Mouse (Mus musculus): ENCODE measurements around the gene Dnajb14.
"Not testable (repeated sequence)": the region's sequence is repeated elsewhere in the genome, so short reads cannot be mapped to it uniquely, and the experiment has no call there.

Gene Dnajb14

DNA sequence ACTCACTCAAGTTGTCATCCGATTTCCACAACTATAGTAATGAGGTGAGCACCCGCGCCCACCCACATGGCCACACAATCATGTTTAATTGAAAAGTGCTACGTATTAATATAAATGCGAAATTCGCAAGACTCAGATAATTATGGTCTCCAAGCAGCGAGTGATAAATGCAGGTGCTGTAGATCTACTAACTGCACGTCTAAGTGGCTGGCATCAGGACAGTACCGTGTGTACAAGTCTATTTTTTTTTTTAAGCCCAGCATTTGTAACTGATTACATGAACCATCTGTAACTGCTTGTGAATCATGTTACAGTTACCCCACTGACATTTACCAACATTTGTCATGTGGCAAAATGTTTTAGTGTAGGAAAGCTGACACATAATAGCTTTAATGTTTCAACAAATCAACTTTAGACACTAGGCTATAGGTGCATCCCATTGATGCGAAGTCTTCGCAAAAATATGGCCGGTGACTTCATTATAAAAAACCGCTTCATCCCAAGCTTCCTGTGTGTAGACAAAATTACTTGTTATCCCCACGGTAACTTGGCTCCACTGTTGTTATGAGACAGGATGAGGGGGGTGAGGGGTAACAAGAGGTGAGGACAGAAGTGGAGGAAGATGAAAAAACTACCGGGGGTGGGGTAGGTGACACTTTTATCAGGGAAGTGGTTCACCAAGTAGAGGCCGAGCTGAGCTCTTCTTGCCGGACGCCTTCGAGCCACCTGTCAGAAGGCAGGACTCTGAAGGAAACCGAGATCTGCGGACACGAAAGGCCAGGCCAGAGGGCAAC lies 3.9 kb upstream of the Dnajb14 start:
- DNase-seq (ENCODE audit: low spot score in 2 of 2), result no peak

DNA sequence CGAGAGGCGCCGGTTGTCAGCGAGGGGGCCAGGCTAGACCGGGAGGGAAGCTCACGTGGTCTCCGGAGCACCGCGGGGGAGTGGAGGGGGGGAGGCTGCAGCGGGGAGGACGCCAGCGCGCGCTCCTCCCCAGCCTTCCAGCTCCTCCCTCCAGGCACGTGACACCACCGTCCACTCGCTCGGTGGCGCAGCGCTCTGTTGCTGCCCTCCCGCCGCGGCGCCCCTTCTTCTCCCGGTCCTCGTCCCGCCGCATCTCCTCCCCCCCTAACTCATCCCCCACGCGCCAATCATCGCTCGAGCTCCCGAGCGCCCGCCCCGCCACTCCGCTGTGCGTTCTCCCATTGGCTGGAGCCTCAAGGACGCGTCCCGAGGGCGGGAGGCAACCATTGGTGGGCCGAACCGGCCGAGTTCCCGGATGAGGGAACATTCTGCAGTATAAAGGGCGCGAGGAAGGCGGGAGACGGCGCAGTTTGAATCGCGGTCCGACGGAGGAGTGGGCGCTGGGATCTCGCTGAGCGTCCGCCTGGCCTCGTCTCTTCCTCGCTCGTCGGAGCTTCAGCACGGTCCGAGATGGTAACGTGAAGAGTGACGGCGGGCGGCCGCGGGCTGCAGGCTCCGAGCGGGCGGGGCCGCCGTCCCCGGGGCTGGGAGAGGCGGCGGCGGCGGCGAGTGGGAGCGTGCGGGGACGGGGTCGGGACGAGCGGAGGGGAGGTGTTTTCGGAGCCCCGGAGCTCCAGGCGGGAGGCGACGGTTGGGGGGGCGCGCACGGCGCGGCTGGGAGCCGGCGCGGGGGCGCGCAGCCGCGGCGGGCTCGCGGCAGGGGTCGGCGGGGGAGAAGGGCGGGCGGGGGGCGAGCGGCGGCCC lies 3.1 kb upstream of the Dnajb14 start, which contains the start of gene H2afz:
TSS of gene H2afz (plus strand) at position 364 of the 864 bp plus-strand sequence.
- peak; percentile 99 for DNase-seq (ENCODE audit: low spot score in 2 of 2)

DNA sequence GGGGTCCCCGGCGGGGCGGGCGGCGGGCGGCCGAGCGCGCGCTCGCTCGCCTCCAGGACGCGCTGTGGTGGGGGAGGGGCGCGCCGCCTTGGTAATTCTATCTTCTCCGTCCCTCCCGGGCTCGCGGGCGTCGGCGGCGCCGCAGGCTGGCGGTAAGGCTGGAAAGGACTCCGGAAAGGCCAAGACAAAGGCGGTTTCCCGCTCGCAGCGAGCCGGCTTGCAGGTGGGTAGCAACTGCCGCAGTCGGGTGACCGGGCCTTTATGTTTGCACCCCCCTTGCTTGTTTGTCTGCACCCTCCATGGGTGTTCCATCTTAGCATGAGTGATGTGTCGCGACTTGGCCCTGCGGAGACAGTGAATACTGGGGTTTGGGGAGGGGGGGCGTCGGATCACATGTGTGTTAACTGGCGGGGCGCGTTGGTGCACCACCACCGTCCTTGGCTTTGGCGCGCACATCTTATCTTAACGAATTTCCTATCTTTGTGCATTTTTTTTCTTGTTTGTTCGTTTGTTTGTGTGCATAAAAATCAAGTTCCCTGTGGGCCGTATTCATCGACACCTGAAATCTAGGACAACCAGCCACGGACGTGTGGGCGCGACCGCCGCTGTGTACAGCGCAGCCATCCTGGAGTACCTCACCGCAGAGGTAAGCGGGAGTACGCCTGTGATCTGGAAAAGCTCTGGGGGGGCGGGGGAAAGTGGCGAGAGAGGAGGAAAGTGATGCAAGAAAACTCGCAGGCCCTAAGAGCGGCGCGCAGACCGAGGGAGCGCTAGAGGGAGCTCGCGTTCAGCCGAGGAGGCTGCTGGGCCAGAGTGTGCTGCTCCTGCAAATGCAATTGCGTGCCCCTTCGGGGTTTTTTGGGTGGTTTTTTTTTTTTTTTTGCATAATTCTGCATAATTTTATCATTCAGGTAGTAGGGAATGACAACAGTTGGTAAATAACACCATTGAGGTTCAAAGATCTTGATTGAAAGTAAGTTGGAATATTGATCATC lies 2.2 kb upstream of the Dnajb14 start:
- DNase-seq (ENCODE audit: low spot score in 2 of 2), result peak; percentile 80 to 87

DNA sequence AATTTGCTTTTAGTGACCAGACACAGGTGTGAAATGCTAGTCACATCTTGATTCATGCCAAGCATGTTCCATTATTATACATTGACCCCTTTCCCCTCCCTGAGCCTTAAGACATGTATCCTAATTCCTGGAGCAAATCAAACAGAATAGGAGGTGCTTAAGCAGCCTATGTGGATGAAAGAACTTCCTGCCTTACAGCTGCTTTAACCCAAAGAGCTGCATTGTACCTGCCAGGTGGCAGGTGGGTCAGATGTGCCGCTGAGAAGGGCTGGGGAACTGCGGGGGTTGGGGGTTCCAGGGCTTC lies 390 bp upstream of the Dnajb14 start:
- no peak for DNase-seq (ENCODE audit: low spot score in 2 of 2)

DNA sequence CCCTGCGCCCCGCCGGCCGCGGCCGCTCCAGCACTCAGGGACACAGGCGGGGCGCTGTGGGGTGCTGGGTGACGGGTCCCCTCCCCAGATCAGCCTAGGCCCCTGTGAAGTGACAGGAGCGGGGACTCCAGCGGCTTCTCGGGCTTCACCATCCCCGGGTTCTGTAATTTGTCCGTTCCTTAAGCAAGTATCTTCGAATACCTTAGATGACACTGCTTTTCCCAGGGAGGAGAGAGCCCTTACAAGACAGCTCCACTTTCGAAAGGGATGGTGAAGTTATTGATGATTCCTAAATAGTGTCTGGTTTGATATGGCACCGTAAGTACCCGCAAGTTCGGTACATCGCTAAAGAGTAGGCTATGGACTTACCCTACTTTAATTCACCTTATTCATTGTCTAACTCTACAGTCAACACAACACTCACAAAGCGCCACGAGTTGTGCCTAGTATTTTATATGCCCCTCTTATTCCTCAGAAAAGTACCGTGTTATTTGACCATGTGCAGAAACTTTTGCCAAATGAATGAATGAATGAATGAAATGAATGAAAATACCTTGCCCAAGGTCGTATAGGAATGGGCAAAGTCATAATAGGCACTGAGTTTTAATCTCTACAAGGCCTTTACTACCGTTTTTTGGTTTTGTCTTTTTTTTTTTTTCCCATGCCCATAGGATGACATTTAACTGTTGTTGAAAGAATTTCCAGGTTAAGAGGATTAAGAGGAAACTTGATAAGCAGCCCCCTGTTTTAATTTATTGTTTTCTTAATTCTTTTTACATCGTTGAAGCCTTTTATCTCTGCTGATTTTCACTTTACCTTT lies 829 bp downstream of the Dnajb14 start:
- DNase-seq (ENCODE audit: low spot score in 2 of 2), result no peak

DNA sequence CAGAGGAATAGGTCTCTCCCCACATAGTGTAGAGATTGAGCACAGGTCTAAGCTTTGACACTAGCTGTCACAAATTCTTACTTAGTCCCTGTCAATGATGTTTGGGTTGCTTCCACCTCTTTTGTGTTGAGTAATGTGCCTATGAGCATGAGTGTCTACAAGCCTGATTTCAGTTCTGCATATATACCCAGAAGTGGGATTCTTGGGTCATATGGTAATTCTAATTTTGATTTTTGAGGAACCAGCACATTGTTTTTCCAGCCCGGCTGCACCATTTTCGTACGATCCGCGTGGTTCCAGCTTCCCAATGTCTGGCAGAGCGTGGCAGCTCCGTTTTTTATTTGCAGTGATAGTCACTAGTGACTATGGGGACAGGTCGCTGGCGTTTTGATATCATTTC lies 1.9 kb downstream of the Dnajb14 start:
- no peak for DNase-seq (ENCODE audit: low spot score in 2 of 2)

DNA sequence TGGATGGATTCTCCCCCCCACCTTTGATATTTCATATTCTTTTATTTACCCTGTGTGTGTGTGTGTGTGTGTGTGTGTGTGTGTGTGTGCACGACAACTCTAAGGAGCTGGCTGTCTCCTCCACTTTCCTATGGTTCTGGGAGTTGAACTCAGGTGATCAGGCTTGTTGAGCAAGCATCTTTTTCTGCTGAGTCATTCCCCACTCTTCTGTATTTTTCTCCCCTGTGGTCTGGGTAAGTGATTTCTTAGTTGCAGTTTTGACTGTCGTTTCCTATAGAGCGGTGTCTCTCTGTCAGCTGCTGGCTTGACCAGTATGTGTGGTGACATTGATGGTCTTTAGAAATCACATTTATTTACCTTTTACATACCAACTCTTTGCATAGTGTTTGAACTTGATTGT lies 11.8 kb downstream of the Dnajb14 start:
- DNase-seq (ENCODE audit: low spot score in 2 of 2), result no peak

DNA sequence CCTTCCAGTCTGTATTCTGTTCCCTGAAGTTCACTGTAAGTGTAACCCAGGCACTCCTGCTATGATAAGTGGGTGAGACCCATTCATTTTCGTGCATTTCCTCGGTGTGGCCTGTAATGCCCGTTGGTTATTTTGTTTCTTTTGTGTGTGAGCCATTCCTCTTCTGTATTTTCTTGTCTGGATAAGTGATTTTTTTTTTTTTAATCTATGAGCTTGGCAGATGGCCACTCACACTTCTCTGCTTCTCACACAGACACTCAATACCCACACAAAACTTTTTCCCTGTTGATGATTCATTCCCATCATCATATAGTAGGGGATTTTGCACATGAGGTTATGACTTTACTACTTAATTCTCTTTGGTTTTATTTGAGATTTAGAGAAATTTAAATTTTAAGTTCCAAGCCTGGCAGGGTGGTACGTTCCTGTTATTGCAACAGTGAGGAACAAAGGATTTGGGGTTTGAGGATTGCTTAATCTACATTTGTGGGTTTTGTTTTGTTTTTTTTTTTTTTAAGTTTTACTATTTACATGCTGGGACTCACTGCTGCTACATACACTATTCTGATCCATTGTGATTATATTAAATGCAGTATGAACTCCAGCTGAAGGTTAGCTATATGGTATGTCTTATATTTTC lies 12.8 kb downstream of the Dnajb14 start:
- DNase-seq (ENCODE audit: low spot score in 2 of 2), result no peak

DNA sequence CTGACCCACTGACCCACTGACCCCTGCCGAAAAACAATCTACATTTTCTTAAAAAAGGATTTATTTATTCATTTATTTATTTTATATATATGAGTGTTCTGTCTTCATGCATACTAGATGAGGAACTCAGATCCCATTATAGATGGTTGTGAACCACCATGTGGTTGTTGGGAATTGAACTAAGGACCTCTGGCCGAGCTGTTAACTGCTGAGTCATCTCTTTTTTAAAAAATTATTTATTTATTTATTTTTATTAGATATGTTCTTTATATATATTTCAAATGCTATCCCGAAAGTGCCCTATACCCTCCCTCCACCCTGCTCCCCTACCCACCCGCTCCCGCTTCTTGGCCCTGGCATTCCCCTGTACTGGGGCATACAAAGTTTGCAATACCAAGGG lies 13.6 kb downstream of the Dnajb14 start:
- no peak for DNase-seq (ENCODE audit: low spot score in 2 of 2)

DNA sequence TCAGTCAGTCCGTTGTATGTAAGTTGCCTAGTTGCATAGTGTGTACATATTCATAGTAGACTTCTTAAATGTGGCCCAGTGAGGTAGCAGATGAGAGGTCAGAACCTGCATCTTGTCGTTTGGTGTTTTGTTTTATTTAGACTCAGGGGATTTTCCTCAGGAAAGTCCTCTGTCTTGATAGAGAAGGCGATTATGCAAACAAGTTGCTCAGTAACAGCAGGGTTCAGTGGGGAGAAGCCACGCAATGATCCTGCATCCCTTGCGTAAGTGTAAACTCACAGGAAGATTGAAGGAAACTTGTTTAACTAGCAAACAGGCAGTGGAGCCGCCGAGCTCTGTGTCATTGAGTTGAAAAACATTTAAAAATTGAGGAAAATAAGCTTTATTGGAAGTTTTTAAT lies 20.5 kb downstream of the Dnajb14 start:
- no peak for DNase-seq (ENCODE audit: low spot score in 2 of 2)

DNA sequence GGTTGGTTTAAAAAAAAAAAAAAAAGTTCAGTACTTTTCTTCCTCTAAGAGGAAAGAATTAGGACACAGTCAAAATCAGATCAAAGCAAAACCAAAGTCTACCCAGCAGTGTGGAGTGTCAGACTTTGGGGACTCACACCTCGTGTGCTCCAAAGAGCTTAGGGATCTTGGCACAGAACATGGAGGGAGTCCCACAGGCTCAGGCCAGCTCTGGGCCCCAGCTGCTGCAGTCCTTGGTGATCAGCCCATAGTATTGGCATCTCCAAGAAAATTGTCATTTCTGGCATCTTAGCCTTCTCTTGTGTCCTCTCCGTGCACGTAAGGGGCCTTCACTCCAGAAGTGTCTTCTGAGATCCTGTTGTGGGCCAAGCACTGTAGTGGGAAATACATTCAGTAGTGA lies 23.6 kb downstream of the Dnajb14 start:
- DNase-seq (ENCODE audit: low spot score in 2 of 2), result no peak

DNA sequence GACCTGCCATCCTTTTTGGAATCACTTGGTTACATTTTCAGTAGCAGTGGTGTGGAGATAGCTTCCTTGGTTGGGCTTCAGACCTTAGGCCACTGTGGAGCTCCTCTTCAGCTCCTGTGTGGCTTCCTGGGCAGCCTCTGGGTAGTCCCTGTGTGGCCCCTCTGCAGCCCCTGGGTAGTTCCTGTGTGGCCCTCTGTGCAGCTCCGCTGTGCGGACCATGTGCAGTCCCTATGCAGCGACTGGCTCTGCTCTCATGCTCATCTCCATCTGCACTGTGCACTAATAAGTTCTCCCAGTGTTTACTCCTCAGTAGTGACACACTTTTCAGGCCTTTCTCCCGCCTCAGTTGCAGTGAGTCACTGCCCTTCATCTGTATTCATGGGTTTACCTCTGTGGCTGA lies 24.6 kb downstream of the Dnajb14 start:
- no peak for DNase-seq (ENCODE audit: low spot score in 2 of 2)

DNA sequence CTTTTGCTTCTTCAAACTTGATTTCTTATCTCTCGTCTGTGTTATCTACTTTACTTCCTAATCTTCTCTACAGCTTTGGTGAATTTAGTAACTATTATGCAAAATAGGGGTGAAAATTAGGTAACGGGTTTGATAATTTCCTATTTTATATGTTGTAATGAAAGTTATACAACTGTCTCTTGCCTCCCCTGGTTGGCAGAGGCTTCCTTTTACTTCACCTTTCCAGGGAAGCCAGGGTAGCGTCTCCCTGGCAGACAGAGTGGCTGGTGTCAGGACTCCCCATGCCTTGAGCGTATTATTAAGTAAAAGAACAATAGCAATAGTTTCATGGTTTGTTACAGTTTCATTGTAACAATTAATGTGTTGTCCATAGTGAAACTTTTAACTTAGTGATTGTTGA lies 26.3 kb downstream of the Dnajb14 start:
- no peak for DNase-seq (ENCODE audit: low spot score in 2 of 2)

DNA sequence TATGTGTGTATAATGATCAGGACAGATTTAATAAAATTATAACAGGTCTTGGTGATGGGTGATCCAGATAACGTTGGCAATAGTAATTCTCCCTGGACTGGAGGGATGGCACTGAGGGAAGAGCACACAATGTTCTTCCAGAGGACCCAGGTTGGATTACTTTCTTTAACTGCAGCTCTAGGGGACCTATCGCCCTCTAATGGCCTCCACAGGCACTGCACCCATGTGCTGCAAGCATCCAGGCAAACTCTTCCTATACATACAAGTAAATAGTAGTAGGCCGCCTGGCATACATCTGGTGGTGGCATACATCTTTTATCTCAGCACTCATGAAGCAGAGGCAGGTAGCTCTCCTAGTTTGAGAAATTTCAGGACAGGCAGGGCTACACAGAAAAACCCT lies 27.7 kb downstream of the Dnajb14 start:
- DNase-seq (ENCODE audit: low spot score in 2 of 2), result no peak

DNA sequence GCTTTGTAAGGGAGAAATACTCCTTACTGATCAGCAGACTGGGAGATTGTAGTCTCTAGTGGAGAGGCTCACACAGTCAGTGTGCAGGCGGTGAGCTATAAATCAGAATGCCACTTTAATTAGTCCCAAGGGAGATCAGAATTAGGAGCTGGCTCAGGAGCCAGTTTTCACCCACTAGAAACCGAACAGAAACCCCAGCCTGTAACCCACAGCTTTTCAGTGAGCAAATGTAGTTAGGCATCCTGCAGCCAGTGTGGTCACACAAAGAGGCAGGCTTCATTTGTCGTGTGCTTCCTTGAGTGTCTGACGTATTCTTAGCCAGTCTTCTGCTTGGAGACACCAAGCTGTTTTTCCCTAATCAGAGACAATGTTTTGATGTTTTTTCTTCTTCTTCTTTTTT lies 28.9 kb downstream of the Dnajb14 start:
- DNase-seq (ENCODE audit: low spot score in 2 of 2), result peak in 1 of 2 experiments; percentile 8

DNA sequence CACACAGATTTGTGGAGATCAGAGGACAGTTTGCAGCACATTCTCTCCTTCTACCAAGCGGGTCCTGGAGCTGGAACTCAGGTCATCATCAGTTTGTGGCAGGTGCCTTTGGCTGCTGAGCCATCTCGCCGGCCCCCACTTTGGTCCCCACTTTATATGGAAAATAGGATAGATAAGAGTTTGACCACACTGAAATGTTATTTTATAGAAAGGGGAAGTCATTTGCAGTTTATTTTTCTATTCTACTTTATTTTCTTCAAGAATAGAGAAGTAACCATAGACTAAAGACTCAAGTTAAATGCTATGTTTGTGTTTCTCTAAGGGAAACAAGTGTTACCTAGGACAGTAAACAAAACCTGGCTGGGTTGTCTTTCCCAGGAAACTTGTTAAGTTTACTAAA lies 29.4 kb downstream of the Dnajb14 start:
- no peak for DNase-seq (ENCODE audit: low spot score in 2 of 2)

DNA sequence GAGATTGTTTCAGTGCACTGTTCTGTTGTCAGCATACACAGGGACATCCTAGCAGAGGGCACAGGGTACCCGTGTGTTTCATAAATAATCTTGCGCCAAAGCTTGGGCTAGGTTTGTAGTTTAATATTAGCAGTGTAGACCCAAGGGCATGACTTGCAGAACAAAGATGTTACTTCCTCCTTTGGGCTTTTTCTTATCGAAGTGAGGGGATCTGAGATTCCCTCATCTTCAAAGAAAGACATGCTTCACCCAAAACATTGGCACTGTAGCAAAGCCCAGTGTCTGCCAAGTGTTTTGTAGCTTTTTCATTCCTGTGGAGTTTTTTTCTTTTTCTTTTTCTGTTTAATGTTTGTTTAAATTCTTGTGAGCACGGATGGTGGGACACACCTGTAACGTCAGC lies 30.2 kb downstream of the Dnajb14 start:
- no peak for DNase-seq (ENCODE audit: low spot score in 2 of 2)

DNA sequence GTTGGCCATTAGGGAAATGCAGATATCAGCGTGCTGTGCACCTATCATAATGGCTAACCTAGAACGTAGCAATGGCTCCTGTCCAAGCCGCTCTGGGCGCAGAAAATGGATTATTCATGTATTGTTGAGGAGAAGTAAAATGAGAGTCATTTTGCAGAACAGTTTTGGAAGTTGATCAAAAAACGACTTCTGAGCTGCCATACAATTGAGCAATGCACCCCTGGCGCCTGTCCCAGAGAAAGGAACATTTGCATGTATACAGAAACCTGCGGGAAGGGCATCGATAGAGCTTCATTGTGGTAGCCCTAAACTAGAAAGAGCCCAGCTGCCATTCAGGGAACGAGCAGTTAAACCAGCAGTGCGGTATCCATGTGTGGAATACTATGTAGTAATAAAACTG lies 32.7 kb downstream of the Dnajb14 start:
- no peak for DNase-seq (ENCODE audit: low spot score in 2 of 2)

DNA sequence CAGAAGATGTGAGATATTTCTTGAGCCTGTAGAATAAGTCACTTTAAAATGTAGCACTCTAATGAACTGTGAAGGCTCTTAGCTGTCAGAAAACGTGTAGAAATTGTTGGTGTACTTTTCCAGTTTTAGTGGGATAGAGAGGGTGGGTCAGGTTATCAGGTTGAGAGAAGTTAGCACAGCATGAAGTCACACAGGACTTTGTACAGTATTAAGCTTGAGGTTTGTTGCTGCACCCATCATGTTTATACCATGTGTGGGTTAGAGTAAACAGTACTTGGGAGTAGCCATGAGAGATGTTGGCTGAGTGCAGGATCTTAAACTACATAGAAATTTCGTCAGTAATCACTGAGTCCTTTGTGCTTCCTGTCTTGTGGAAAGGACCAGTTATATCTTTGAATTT lies 45.6 kb downstream of the Dnajb14 start:
- no peak for DNase-seq (ENCODE audit: low spot score in 2 of 2)

DNA sequence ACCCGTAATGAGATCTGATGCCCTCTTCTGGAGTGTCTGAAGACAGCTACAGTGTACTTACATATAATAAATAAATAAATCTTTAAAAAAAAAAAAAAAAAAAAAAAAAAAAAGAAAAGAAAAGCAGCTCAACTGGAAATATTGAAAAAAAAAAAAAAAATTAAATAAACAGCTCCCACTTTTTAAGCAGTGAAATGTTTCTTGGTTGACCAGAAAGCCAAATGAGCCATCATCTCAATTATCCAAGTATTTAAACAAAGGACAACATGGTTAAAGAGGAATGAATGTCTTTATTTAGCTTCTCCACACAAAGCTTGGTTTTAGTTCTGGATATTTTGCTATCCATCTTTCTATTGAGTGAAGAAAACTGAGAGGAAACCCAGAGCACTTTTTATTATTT lies 47.1 kb downstream of the Dnajb14 start:
- not testable (repeated sequence) for DNase-seq (ENCODE audit: low spot score in 2 of 2)

All from spleen, postnatal 36 days (tissue).